Mouse (Mus musculus): ENCODE results near the gene Ddr2. TPM values are rescaled to one million over a fixed set of nuclear protein-coding genes. Genes with fewer than 3 reads are reported as not detected.

The Ddr2 gene
- polyA plus RNA-seq, 1 experiment from 2014 or later: 29.5 TPM

GRCm38 (mm10) chr1:170056214-170056613 is 54.3 kb downstream of the Ddr2 start:
- no peak for ATAC-seq (ENCODE audit: low FRiP score, low TSS enrichment)
- H3K4me2 ChIP-seq (replicated peaks; ENCODE audit: low read depth, low read length): no peak overlapping the region
- H3K36me3 ChIP-seq (ENCODE audit: control insufficient read depth, insufficient read depth, low read length): no peaks in the 10 kb centered on the region
- no peaks in the 10 kb centered on the region for H3K27me3 ChIP-seq (ENCODE audit: control insufficient read depth, insufficient read depth, low read length)
- peak overlapping the region; percentile 24; the same call in 1 of the 2 replicates for H3K27ac ChIP-seq (ENCODE audit: low read depth, low read length)
- WGBS: 61% methylated on average over 6 of the region's 6 CpGs
- H3K4me3 ChIP-seq (ENCODE audit: low read length): no peak overlapping the region
- no peak overlapping the region for H3K9ac ChIP-seq (ENCODE audit: low read depth, low read length)
- H3K4me1 ChIP-seq (ENCODE audit: control insufficient read depth, insufficient read depth, low read length): no peaks in the 10 kb centered on the region; the same call in 1 of the 2 replicates
- no peaks in the 10 kb centered on the region for H3K9me3 ChIP-seq (ENCODE audit: control insufficient read depth, low read length)

- H3K36me3 ChIP-seq (ENCODE audit: control insufficient read depth, insufficient read depth, low read length): no peaks in the 10 kb centered on the region
- no peak overlapping the region for H3K27ac ChIP-seq (ENCODE audit: low read depth, low read length)
- H3K27me3 ChIP-seq (ENCODE audit: control insufficient read depth, insufficient read depth, low read length): no peaks in the 10 kb centered on the region
- H3K4me3 ChIP-seq (ENCODE audit: low read length): no peak overlapping the region
- ATAC-seq (ENCODE audit: low FRiP score, low TSS enrichment): no peak
- no peak overlapping the region for H3K4me2 ChIP-seq (replicated peaks; ENCODE audit: low read depth, low read length)
- 81% methylated on average over 1 of the region's 1 CpGs for WGBS
- no peaks in the 10 kb centered on the region for H3K4me1 ChIP-seq (ENCODE audit: control insufficient read depth, insufficient read depth, low read length)
- H3K9me3 ChIP-seq (ENCODE audit: control insufficient read depth, low read length): no peaks in the 10 kb centered on the region
- H3K9ac ChIP-seq (ENCODE audit: low read depth, low read length): no peak overlapping the region
Measured at GRCm38 (mm10) chr1:170052469-170053065, 58.0 kb downstream of the Ddr2 start.

- Histone ChIP-seq H3K27ac (ENCODE audit: low read depth, low read length) (no peak overlapping the region), H3K36me3 (ENCODE audit: control insufficient read depth, insufficient read depth, low read length) (no peaks in the 10 kb centered on the region), H3K4me2 (replicated peaks; ENCODE audit: low read depth, low read length) (no peak overlapping the region), H3K4me1 (ENCODE audit: control insufficient read depth, insufficient read depth, low read length) (no peaks in the 10 kb centered on the region), H3K27me3 (ENCODE audit: control insufficient read depth, insufficient read depth, low read length) (no peaks in the 10 kb centered on the region), H3K9me3 (ENCODE audit: control insufficient read depth, low read length) (no peaks in the 10 kb centered on the region), H3K9ac (ENCODE audit: low read depth, low read length) (no peak overlapping the region), H3K4me3 (ENCODE audit: low read length) (no peak overlapping the region)
- 71% methylated on average over 5 of the region's 5 CpGs for WGBS
- no peak for ATAC-seq (ENCODE audit: low FRiP score, low TSS enrichment)
Measured at GRCm38 (mm10) chr1:170051631-170052177, 58.9 kb downstream of the Ddr2 start.

- Histone ChIP-seq H3K27ac (ENCODE audit: low read depth, low read length) (no peak overlapping the region), H3K36me3 (ENCODE audit: control insufficient read depth, insufficient read depth, low read length) (no peaks in the 10 kb centered on the region), H3K9ac (ENCODE audit: low read depth, low read length) (no peak overlapping the region), H3K4me3 (ENCODE audit: low read length) (no peak overlapping the region), H3K4me1 (ENCODE audit: control insufficient read depth, insufficient read depth, low read length) (no peaks in the 10 kb centered on the region), H3K9me3 (ENCODE audit: control insufficient read depth, low read length) (no peaks in the 10 kb centered on the region), H3K4me2 (replicated peaks; ENCODE audit: low read depth, low read length) (no peak overlapping the region), H3K27me3 (ENCODE audit: control insufficient read depth, insufficient read depth, low read length) (no peaks in the 10 kb centered on the region)
- no peak for ATAC-seq (ENCODE audit: low FRiP score, low TSS enrichment)
- WGBS: 45% methylated on average over 4 of the region's 4 CpGs
Measured at GRCm38 (mm10) chr1:170048434-170048833, 62.1 kb downstream of the Ddr2 start.

GRCm38 (mm10) chr1:170044726-170045471 is 65.7 kb downstream of the Ddr2 start:
- Histone ChIP-seq H3K27me3 (ENCODE audit: control insufficient read depth, insufficient read depth, low read length) (no peaks in the 10 kb centered on the region), H3K9me3 (ENCODE audit: control insufficient read depth, low read length) (no peaks in the 10 kb centered on the region), H3K4me1 (ENCODE audit: control insufficient read depth, insufficient read depth, low read length) (no peaks in the 10 kb centered on the region), H3K9ac (ENCODE audit: low read depth, low read length) (no peak overlapping the region), H3K4me2 (replicated peaks; ENCODE audit: low read depth, low read length) (no peak overlapping the region), H3K36me3 (ENCODE audit: control insufficient read depth, insufficient read depth, low read length) (no peaks in the 10 kb centered on the region), H3K4me3 (ENCODE audit: low read length) (no peak overlapping the region), H3K27ac (ENCODE audit: low read depth, low read length) (no peak overlapping the region)
- no peak for ATAC-seq (ENCODE audit: low FRiP score, low TSS enrichment)
- WGBS: 64% methylated on average over 9 of the region's 9 CpGs

GRCm38 (mm10) chr1:170043753-170044152 is 66.8 kb downstream of the Ddr2 start:
- no peaks in the 10 kb centered on the region for H3K9me3 ChIP-seq (ENCODE audit: control insufficient read depth, low read length)
- no peak for ATAC-seq (ENCODE audit: low FRiP score, low TSS enrichment)
- no peaks in the 10 kb centered on the region for H3K36me3 ChIP-seq (ENCODE audit: control insufficient read depth, insufficient read depth, low read length)
- H3K9ac ChIP-seq (ENCODE audit: low read depth, low read length): no peak overlapping the region
- no peaks in the 10 kb centered on the region for H3K4me1 ChIP-seq (ENCODE audit: control insufficient read depth, insufficient read depth, low read length)
- H3K4me3 ChIP-seq (ENCODE audit: low read length): no peak overlapping the region
- H3K27ac ChIP-seq (ENCODE audit: low read depth, low read length): no peak overlapping the region
- no peak overlapping the region for H3K4me2 ChIP-seq (replicated peaks; ENCODE audit: low read depth, low read length)
- no peaks in the 10 kb centered on the region for H3K27me3 ChIP-seq (ENCODE audit: control insufficient read depth, insufficient read depth, low read length)

GRCm38 (mm10) chr1:170042996-170043395 is 67.6 kb downstream of the Ddr2 start:
- 87% methylated on average over 5 of the region's 5 CpGs for WGBS
- H3K27me3 ChIP-seq (ENCODE audit: control insufficient read depth, insufficient read depth, low read length): no peaks in the 10 kb centered on the region
- no peak overlapping the region for H3K27ac ChIP-seq (ENCODE audit: low read depth, low read length)
- H3K4me2 ChIP-seq (replicated peaks; ENCODE audit: low read depth, low read length): no peak overlapping the region
- H3K9ac ChIP-seq (ENCODE audit: low read depth, low read length): no peak overlapping the region
- no peak overlapping the region for H3K4me3 ChIP-seq (ENCODE audit: low read length)
- no peaks in the 10 kb centered on the region for H3K4me1 ChIP-seq (ENCODE audit: control insufficient read depth, insufficient read depth, low read length)
- H3K36me3 ChIP-seq (ENCODE audit: control insufficient read depth, insufficient read depth, low read length): no peaks in the 10 kb centered on the region
- ATAC-seq (ENCODE audit: low FRiP score, low TSS enrichment): no peak
- no peaks in the 10 kb centered on the region for H3K9me3 ChIP-seq (ENCODE audit: control insufficient read depth, low read length)

- Histone ChIP-seq H3K27me3 (ENCODE audit: control insufficient read depth, insufficient read depth, low read length) (no peaks in the 10 kb centered on the region), H3K4me3 (ENCODE audit: low read length) (no peak overlapping the region), H3K4me2 (replicated peaks; ENCODE audit: low read depth, low read length) (no peak overlapping the region), H3K27ac (ENCODE audit: low read depth, low read length) (no peak overlapping the region), H3K9ac (ENCODE audit: low read depth, low read length) (no peak overlapping the region), H3K36me3 (ENCODE audit: control insufficient read depth, insufficient read depth, low read length) (no peaks in the 10 kb centered on the region), H3K9me3 (ENCODE audit: control insufficient read depth, low read length) (no peaks in the 10 kb centered on the region), H3K4me1 (ENCODE audit: control insufficient read depth, insufficient read depth, low read length) (no peaks in the 10 kb centered on the region)
- ATAC-seq (ENCODE audit: low FRiP score, low TSS enrichment): no peak
- 70% methylated on average over 4 of the region's 4 CpGs for WGBS
Measured at GRCm38 (mm10) chr1:170039402-170039801, 71.2 kb downstream of the Ddr2 start.

GRCm38 (mm10) chr1:170035575-170035974 is 75.0 kb downstream of the Ddr2 start:
- WGBS: 81% methylated on average over 3 of the region's 3 CpGs
- Histone ChIP-seq H3K4me2 (replicated peaks; ENCODE audit: low read depth, low read length) (no peak overlapping the region), H3K36me3 (ENCODE audit: control insufficient read depth, insufficient read depth, low read length) (no peaks in the 10 kb centered on the region), H3K27ac (ENCODE audit: low read depth, low read length) (no peak overlapping the region), H3K9ac (ENCODE audit: low read depth, low read length) (no peak overlapping the region), H3K27me3 (ENCODE audit: control insufficient read depth, insufficient read depth, low read length) (no peaks in the 10 kb centered on the region), H3K9me3 (ENCODE audit: control insufficient read depth, low read length) (no peaks in the 10 kb centered on the region), H3K4me1 (ENCODE audit: control insufficient read depth, insufficient read depth, low read length) (no peaks in the 10 kb centered on the region), H3K4me3 (ENCODE audit: low read length) (no peak overlapping the region)
- no peak for ATAC-seq (ENCODE audit: low FRiP score, low TSS enrichment)
